Mouse (Mus musculus) G1E (cell line): ENCODE results near the gene Mpp6. TPM values are rescaled to one million over a fixed set of nuclear protein-coding genes. Genes with fewer than 3 reads are reported as not detected.

Experiments used
- ATAC-seq: 2 replicates; pipeline ENCODE4 v1.8.0; 2016; ENCODE audit warnings: mild to moderate bottlenecking; ENCODE audit not compliant: insufficient number of reproducible peaks, poor library complexity, low FRiP score, severe bottlenecking; ENCODE audit errors: extremely low read depth
- DNase-seq: peaks from one replicate; pipeline ENCODE4 v3.0.0; 2012; ENCODE audit warnings: low spot score
- H3K27me3 ChIP-seq: 2 replicates; pipeline ENCODE4 v1.6.1; 2012; ENCODE audit warnings: mild to moderate bottlenecking, low read length, inconsistent platforms; ENCODE audit not compliant: insufficient read depth
- H3K36me3 ChIP-seq: replicated peaks from 2 replicates; pipeline ENCODE3; 2012; ENCODE audit warnings: mild to moderate bottlenecking, inconsistent platforms
- H3K4me1 ChIP-seq: 2 replicates; pipeline ENCODE4 v1.6.1; 2012; ENCODE audit warnings: low read depth, low read length, inconsistent platforms, mixed read lengths; ENCODE audit not compliant: insufficient read depth
- H3K4me3 ChIP-seq: 2 replicates; pipeline ENCODE4 v1.5.1; 2012; ENCODE audit warnings: low read depth, mild to moderate bottlenecking, inconsistent platforms, low read length, moderate library complexity, mixed read lengths
- H3K9me3 ChIP-seq: replicated peaks from 2 replicates; pipeline ENCODE4 v1.6.1; 2012; ENCODE audit warnings: inconsistent platforms
- CTCF ChIP-seq: IDR thresholded peaks from 2 replicates; pipeline ENCODE4 v1.5.1; 2012; ENCODE audit warnings: low read depth, low read length, inconsistent platforms, mixed read lengths
- GATA1 ChIP-seq: IDR thresholded peaks from 2 replicates; pipeline ENCODE4 v1.6.1; 2012; ENCODE audit warnings: borderline replicate concordance, low read length, inconsistent platforms, mixed read lengths
- GATA2 ChIP-seq: IDR thresholded peaks from 2 replicates; pipeline ENCODE4 v1.6.1; 2012; ENCODE audit warnings: low read depth, low read length, inconsistent platforms, borderline replicate concordance
- POLR2AphosphoS5 ChIP-seq: IDR thresholded peaks from 2 replicates; pipeline ENCODE4 v1.6.1; 2012; ENCODE audit warnings: low read depth, low read length, inconsistent platforms; ENCODE audit not compliant: insufficient replicate concordance
- TAL1 ChIP-seq: conservative IDR thresholded peaks from 2 replicates; pipeline ENCODE4 v1.6.1; 2012; ENCODE audit warnings: low read depth, low read length, inconsistent platforms, mixed read lengths
- polyA plus RNA-seq: library from polyadenylated mRNA; stranded (reverse); fragments of >175 nt; gene quantifications from 2 replicates; pipeline ENCODE4 v1.2.3, GENCODE M21; 2012
- total RNA-seq, 2 experiments: library from RNA; stranded (forward) in 1 of 2; stranded (reverse) in 1 of 2; fragments of 200-1000 nt in 1 of 2; fragments of >200 nt in 1 of 2; fragmentation: Nextera tagmentation in 1 of 2; gene quantifications; 2 replicates each; pipeline ENCODE4 v1.2.3; 2014 to 2017

Gene Mpp6
- total and polyA plus RNA-seq, 3 experiments = 18.3 to 164 (median 152) TPM

DNA sequence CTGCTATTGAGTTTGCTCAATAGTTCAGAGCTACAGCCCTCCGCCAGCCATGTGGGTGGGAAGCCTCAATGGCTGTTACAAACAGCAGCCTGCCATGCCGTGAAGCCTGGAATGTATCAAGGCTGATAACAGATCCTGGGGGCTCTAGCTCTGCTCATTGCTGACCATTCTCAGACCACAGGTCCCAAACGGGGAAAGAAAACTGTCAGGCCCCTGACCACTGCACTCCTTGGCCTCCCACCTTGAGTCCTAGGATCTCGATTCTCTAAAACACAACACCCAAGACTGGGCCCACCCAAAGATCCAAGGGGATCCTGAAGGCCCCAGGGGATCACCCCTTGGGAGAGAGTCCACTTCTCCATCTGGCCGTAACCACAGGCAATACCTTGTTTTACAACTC, 112.3 kb downstream of the Mpp6 start:
- no peak for TF ChIP-seq GATA2
- TF ChIP-seq POLR2AphosphoS5 = no peak
- TF ChIP-seq CTCF = no peak
- TF ChIP-seq GATA1 = no peak
- TF ChIP-seq TAL1 = no peak
- Histone ChIP-seq H3K9me3 (peaks cover 3% of the 10 kb centered on the region), H3K36me3 (no peaks in the 10 kb centered on the region), H3K4me1 (peaks cover 13% of the 10 kb centered on the region), H3K27me3 (peaks cover 54% of the 10 kb centered on the region), H3K4me3 (no peak overlapping the region)
- no peak for DNase-seq
- no peak for ATAC-seq

DNA sequence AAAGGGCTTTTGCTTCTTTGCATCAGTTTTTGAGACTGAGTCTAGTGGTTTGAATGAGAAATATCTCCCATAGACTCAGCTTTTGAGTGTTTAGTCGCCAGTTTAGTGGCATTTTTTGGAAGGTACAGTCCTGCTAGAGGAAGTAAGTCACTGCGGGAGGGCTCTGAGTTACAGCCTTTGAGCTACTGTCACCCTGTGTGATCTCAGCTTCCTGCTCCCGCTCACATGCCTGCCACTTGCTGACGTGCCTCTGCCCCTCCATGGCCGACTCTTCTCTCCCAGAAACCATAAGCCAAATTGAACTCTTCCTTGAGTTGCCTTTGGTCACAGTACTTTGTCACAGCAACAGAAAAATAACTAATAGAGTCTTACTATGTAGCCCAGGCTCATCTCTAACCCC, 112.9 kb downstream of the Mpp6 start:
- Histone ChIP-seq H3K9me3 (peaks cover 3% of the 10 kb centered on the region), H3K4me1 (peaks cover 13% of the 10 kb centered on the region), H3K36me3 (no peaks in the 10 kb centered on the region), H3K4me3 (no peak overlapping the region), H3K27me3 (peaks cover 51% of the 10 kb centered on the region)
- TF ChIP-seq TAL1 = no peak
- TF ChIP-seq CTCF = no peak
- no peak for TF ChIP-seq GATA2
- no peak for TF ChIP-seq POLR2AphosphoS5
- no peak for TF ChIP-seq GATA1
- no peak for ATAC-seq
- DNase-seq = no peak

DNA sequence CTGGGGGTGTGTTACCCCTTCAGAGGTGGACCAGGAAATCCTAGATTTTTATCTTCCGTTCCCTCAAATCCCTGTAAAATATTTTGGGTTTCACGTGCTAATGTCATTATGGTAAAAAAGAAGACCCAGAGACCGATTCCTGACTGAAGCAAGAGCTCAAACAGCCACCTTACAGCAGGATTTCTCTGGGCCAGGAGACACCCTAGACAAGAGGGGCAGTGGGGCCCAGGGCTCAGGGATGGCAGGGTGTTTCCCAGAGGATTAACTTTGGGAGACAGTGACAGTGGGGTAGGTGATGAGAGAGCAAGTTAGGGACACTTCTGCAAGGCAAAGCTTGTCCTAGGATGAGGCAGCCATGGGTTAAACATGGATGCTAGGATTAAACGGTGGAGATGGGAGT, 113.6 kb downstream of the Mpp6 start:
- H3K27me3 ChIP-seq = peaks cover 54% of the 10 kb centered on the region
- H3K4me1 ChIP-seq = peaks cover 13% of the 10 kb centered on the region
- ATAC-seq = no peak
- DNase-seq = no peak
- H3K4me3 ChIP-seq = no peak overlapping the region
- H3K9me3 ChIP-seq = peaks cover 3% of the 10 kb centered on the region
- TF ChIP-seq CTCF (no peak), POLR2AphosphoS5 (no peak), GATA1 (no peak), TAL1 (no peak), GATA2 (no peak)
- no peaks in the 10 kb centered on the region for H3K36me3 ChIP-seq

DNA sequence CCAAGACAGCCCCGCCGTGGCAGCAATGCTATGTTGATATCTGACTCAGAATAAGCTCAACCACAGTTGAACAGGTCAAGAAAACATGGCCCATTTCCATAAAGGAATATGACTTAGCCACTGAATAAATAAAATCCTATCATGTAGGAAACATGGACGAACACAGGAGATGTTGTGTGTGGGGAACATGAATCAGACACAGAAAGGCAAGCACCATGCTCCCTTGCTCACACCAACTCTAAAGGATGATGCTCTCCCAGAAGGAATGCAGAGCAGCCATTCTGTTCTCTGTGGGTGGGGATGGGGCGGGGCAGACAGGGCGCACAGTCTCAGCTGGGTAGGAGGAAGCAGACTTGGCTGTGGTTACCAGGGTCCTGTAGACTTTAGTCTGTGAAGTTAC, 115.2 kb downstream of the Mpp6 start:
- H3K36me3 ChIP-seq = no peaks in the 10 kb centered on the region

DNA sequence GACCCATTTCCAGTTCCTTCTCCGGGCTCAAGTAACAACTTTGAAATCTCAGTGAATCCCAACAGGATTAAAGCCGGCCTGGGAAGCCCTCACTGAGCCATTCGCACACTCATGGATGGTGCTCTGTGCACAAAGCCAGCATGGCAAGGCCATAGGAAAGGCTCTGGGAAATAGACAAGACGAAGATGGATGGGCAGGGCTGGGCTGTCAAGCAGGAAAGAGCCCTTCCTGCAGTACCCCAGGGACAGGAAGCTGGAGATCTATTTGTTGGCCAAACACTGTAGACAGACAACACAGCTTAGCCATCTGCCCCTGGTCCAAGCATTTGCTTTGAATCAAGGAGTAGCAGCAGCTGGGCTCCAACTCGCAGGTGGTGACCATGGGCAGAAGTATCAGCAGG, 118.1 kb downstream of the Mpp6 start:
- Histone ChIP-seq H3K9me3 (peaks cover 3% of the 10 kb centered on the region), H3K4me3 (no peak overlapping the region), H3K27me3 (peaks cover 43% of the 10 kb centered on the region), H3K4me1 (peaks cover 9% of the 10 kb centered on the region), H3K36me3 (no peaks in the 10 kb centered on the region)
- ATAC-seq = no peak
- TF ChIP-seq CTCF = no peak
- no peak for TF ChIP-seq TAL1
- no peak for TF ChIP-seq GATA2
- no peak for TF ChIP-seq GATA1
- DNase-seq = no peak

More for the DNA sequence above, 115.2 kb downstream of the Mpp6 start:
- Histone ChIP-seq H3K4me3 (no peak overlapping the region), H3K27me3 (peaks cover 53% of the 10 kb centered on the region), H3K4me1 (peaks cover 10% of the 10 kb centered on the region; the same call in 1 of the 2 replicates), H3K9me3 (peaks cover 3% of the 10 kb centered on the region)
- ATAC-seq (no peak), DNase-seq (no peak)
- no peak for TF ChIP-seq GATA2
- no peak for TF ChIP-seq POLR2AphosphoS5
- no peak for TF ChIP-seq GATA1
- no peak for TF ChIP-seq CTCF
- no peak for TF ChIP-seq TAL1

DNA sequence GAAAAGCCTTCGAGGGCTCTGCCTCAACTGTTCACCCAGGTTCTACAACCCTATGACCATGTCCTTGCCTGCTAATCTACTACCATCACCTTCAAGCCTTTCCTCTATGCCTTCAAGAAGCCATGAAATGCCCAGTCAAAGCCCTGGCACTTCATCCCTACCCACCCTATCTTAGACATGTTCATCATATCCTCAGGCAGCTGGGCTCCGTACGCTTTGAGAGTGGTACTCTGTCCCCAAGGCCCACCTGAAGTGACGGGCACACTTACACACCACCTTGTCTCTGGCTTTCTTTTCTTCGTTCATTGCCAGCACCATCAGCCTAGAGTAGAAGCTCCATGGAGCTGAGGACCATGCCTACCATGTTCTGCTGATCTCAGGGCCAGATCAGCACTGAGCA, 121.2 kb downstream of the Mpp6 start:
- TF ChIP-seq GATA1 (no peak), POLR2AphosphoS5 (no peak), GATA2 (no peak), TAL1 (no peak), CTCF (no peak)
- Histone ChIP-seq H3K27me3 (peaks cover 33% of the 10 kb centered on the region), H3K9me3 (no peaks in the 10 kb centered on the region), H3K36me3 (no peaks in the 10 kb centered on the region), H3K4me1 (peaks cover 8% of the 10 kb centered on the region; the same call in 1 of the 2 replicates), H3K4me3 (no peak overlapping the region)
- no peak for ATAC-seq
- DNase-seq = no peak
